8 mouse cellular contexts compared by ENCODE assay signal in the genomic region with DNA sequence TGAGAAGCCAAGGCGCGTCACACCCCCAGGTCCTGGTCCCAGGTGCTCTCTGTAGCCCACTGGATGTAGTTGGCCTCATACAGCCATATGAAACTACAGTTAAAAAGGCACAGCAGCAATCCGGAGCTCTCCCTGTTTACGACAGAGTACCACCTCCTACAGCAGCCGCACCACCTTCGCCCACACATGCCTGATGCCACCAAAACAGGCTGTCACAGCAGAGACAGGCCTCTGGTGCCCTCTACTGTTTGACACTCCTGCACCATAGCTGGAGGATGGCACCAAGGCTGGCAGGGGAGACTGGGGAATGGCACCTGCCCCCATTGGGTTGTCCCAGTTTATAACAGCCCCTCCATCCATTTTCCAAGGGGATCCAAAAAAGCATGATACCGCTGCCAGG.
A peak's percentile ranks its signal among the peaks of the same experiment; 100 is the strongest.
DNase-seq lines count a peak whose midpoint lies in the region; ATAC-seq and TF ChIP-seq lines count a peak whose summit lies in the region.

No protein-coding gene starts in this region.

- peak; percentile 88 for DNase-seq in CD4-positive helper T cell, adult 2 months (ENCODE audit: low read depth, low spot score)
- peak; percentile 22 for DNase-seq in NIH3T3 (ENCODE audit: low read depth)
- DNase-seq in cerebellum, postnatal 14 days, result peak; percentile 93 to 95
- peak; percentile 88 to 93 for DNase-seq in layer of hippocampus, adult 2 months (ENCODE audit: low spot score in 2 of 2)
- peak; percentile 78 to 83 for DNase-seq in right cerebral cortex, postnatal 36 days (ENCODE audit: low spot score in 2 of 2)
- DNase-seq in c-Kit-positive CD71-positive TER-119-positive erythroid progenitor cells, embryonic 14.5 days (ENCODE audit: low spot score), result no peak

- H3K4me3 ChIP-seq in layer of hippocampus, adult 2 months, result no peak overlapping the region

- TF ChIP-seq CTCF in layer of hippocampus, adult 2 months (conservative IDR thresholded peaks at IDR 0.05), result peak; percentile 95

- no peak overlapping the region for H3K27ac ChIP-seq in layer of hippocampus, adult 2 months

- ATAC-seq in granulocyte monocyte progenitor cell, adult 5-6 weeks (replicated peaks; ENCODE audit: poor library complexity, severe bottlenecking), result peak; percentile 55; the same call in 1 of the 2 replicates
- ATAC-seq in megakaryocyte, adult 5-6 weeks (ENCODE audit: poor library complexity, severe bottlenecking), result peak; percentile 62
